ENCODE assay signal across 8 mouse cellular contexts in genomic region chr10:39612989-39613831, GRCm38 (mm10). TPM values are rescaled to one million over a fixed set of nuclear protein-coding genes. Genes with fewer than 3 reads are reported as not detected.
DNase-seq lines count a peak whose midpoint lies in the region; ATAC-seq and TF ChIP-seq lines count a peak whose summit lies in the region.

No protein-coding gene starts in this region.

- no peaks in the 10 kb centered on the region for H3K9me3 ChIP-seq in embryonic facial prominence, embryonic 15.5 days (replicated peaks)
- H3K9me3 ChIP-seq in heart, embryonic 15.5 days (replicated peaks), result no peaks in the 10 kb centered on the region
- peaks cover 21% of the 10 kb centered on the region for H3K9me3 ChIP-seq in megakaryocyte, embryonic 14.5 days

- TF ChIP-seq CTCF in small intestine, adult 2 months (IDR thresholded peaks at IDR 0.05; ENCODE audit: extremely low read depth, insufficient read length, insufficient replicate concordance, low read depth, low read length), result no peak

- peak overlapping the region; percentile 52 for H3K4me2 ChIP-seq in embryonic facial prominence, embryonic 15.5 days (replicated peaks)
- peak overlapping the region; percentile 78 for H3K4me2 ChIP-seq in heart, embryonic 15.5 days

- no peaks in the 10 kb centered on the region for H3K27me3 ChIP-seq in embryonic facial prominence, embryonic 15.5 days
- no peaks in the 10 kb centered on the region for H3K27me3 ChIP-seq in heart, embryonic 15.5 days
- peaks cover 9% of the 10 kb centered on the region for H3K27me3 ChIP-seq in megakaryocyte, embryonic 14.5 days (replicated peaks)
- H3K27me3 ChIP-seq in small intestine, adult 2 months (ENCODE audit: control insufficient read depth, insufficient read depth, low read length), result no peaks in the 10 kb centered on the region

- peak; percentile 87 for DNase-seq in CD4-positive helper T cell, adult 2 months (ENCODE audit: low read depth, low spot score)
- peak; percentile 64 to 75 for DNase-seq in adrenal gland, postnatal 36 days
- peak; percentile 84 for DNase-seq in kidney, postnatal 10 days
- no peak for DNase-seq in left cerebral cortex, adult 8-10 months (ENCODE audit: low spot score in 2 of 2)

- peak overlapping the region; percentile 97 for H3K27ac ChIP-seq in embryonic facial prominence, embryonic 15.5 days (replicated peaks)
- H3K27ac ChIP-seq in heart, embryonic 15.5 days, result peak overlapping the region; percentile 93
- peak overlapping the region; percentile 95 for H3K27ac ChIP-seq in small intestine, adult 2 months (ENCODE audit: insufficient read depth, low read depth, low read length)

- H3K4me3 ChIP-seq in embryonic facial prominence, embryonic 15.5 days (replicated peaks), result peak overlapping the region; percentile 44
- peak overlapping the region; percentile 56 for H3K4me3 ChIP-seq in heart, embryonic 15.5 days
- H3K4me3 ChIP-seq in megakaryocyte, embryonic 14.5 days (replicated peaks), result peak overlapping the region; percentile 90
- H3K4me3 ChIP-seq in small intestine, adult 2 months (ENCODE audit: low read depth, low read length), result peak overlapping the region; percentile 69

- no peaks in the 10 kb centered on the region for H3K36me3 ChIP-seq in embryonic facial prominence, embryonic 15.5 days
- H3K36me3 ChIP-seq in heart, embryonic 15.5 days, result no peaks in the 10 kb centered on the region
- H3K36me3 ChIP-seq in megakaryocyte, embryonic 14.5 days (replicated peaks; ENCODE audit: low read length), result no peaks in the 10 kb centered on the region
- peaks cover 7% of the 10 kb centered on the region for H3K36me3 ChIP-seq in small intestine, adult 2 months (ENCODE audit: control insufficient read depth, insufficient read depth, low read length)

- WGBS in embryonic facial prominence, embryonic 15.5 days, result 5% methylated on average over 26 of the region's 26 CpGs
- 4% methylated on average over 26 of the region's 26 CpGs for WGBS in heart, embryonic 15.5 days
- 2% methylated on average over 26 of the region's 26 CpGs for WGBS in small intestine, adult 2 months

- peak overlapping the region; percentile 33 for H3K9ac ChIP-seq in embryonic facial prominence, embryonic 15.5 days
- peak overlapping the region; percentile 53 for H3K9ac ChIP-seq in heart, embryonic 15.5 days

- peak; percentile 58; the same call in 1 of the 2 replicates for ATAC-seq in embryonic facial prominence, embryonic 15.5 days (ENCODE audit: insufficient number of reproducible peaks, low FRiP score, low TSS enrichment, low read depth)
- ATAC-seq in heart, embryonic 15.5 days (replicated peaks; ENCODE audit: insufficient number of reproducible peaks, insufficient read depth, low FRiP score, low read depth), result peak; percentile 47

- TF ChIP-seq POLR2A in small intestine, adult 2 months (IDR thresholded peaks at IDR 0.05; ENCODE audit: low read depth, low read length), result peak; percentile 78

- peaks cover 50% of the 10 kb centered on the region for H3K4me1 ChIP-seq in embryonic facial prominence, embryonic 15.5 days
- peaks cover 39% of the 10 kb centered on the region for H3K4me1 ChIP-seq in heart, embryonic 15.5 days (replicated peaks)
- peaks cover 10% of the 10 kb centered on the region for H3K4me1 ChIP-seq in megakaryocyte, embryonic 14.5 days
- H3K4me1 ChIP-seq in small intestine, adult 2 months (ENCODE audit: control insufficient read depth, insufficient read depth, insufficient read length, low read length), result peaks cover 21% of the 10 kb centered on the region

RNA-seq across cellular contexts. Expression of gene Traf3ip2, which starts 0.5 kb away (rescaled TPM):
- total RNA-seq in adrenal gland, postnatal 36 days (2021), result 10 to 100 TPM; 12.5 to 18.9 TPM
- 22.2 and 22.3 TPM in 2 replicates for polyA plus RNA-seq in embryonic facial prominence, embryonic 15.5 days (2015; fragmentation: Nextera tagmentation; extraction: Ambion mirVana)
- polyA plus RNA-seq in heart, embryonic 15.5 days (2015; fragmentation: Nextera tagmentation; extraction: Ambion mirVana), result 8.6 and 13.7 TPM in 2 replicates
- polyA plus RNA-seq in megakaryocyte, embryonic 14.5 days (2012; ENCODE audit: insufficient read depth, low replicate concordance), result 1.2 TPM in 1 of 2 replicates, not detected in the other
- 16.0 and 26.9 TPM in 2 replicates for polyA plus RNA-seq in small intestine, adult 2 months (2012; rRNA removed)
- total RNA-seq in left cerebral cortex, adult 8-10 months (2022), result 1 to 10 TPM; 1.1 to 2.0 (median 1.5) TPM

Comparison
In these comparisons a context has a peak if more than half of its experiments do, and no peak if none do; other contexts are left out.
1. DNase-seq: peak in CD4-positive helper T cell, adult 2 months (single experiment), adrenal gland, postnatal 36 days (2 of 2) and kidney, postnatal 10 days (single experiment); none in left cerebral cortex, adult 8-10 months (0 of 2).
2. Peak in every context shown above with its lines, with median percentiles within 50 percentile points of each other: H3K27ac ChIP-seq and H3K4me3 ChIP-seq.